Mouse (Mus musculus): ENCODE data around the gene Gdpgp1.

DNA sequence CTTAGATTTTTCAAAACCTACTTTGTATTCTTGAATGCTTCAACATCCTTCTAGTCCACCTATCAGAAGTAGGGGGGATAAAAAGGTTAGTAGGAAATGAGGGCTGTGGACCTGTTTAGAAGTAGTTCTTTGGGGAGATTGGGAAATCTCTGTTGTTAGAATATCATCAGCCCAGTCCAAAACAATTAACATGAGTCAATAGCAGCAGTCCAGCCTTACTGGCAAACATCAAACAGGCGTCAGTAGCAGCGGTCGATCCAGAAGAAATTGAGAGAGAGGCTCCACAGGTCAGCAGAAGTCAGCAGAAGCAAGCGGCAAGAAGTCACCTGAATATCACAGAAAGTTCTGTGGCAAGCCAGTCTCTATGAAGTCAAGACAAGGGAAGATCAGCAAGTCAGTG, 12.2 kb downstream of the Gdpgp1 start:
- TF ChIP-seq POLR2A (IDR thresholded peaks at IDR 0.05; ENCODE audit: borderline replicate concordance, control insufficient read depth, low read depth, low read length) (no peak), CTCF (IDR thresholded peaks at IDR 0.05; ENCODE audit: control insufficient read depth, insufficient read depth, low read length) (no peak)

Data from bone marrow, adult 2 months (tissue).